Mouse (Mus musculus) bone marrow, adult 2 months (tissue): ENCODE measurements around the gene Heatr9. TPM values are rescaled to one million over a fixed set of nuclear protein-coding genes. Genes with fewer than 3 reads are reported as not detected.

Experiments used
- H3K27ac ChIP-seq: fragments of 200-500 bp; 2 replicates; pipeline ENCODE4 v1.5.1; 2012; ENCODE audit warnings: low read depth, mild to moderate bottlenecking, control low read depth, inconsistent platforms, low read length; ENCODE audit not compliant: control insufficient read depth, poor library complexity, insufficient read depth
- H3K4me1 ChIP-seq: fragments of 200-500 bp; 2 replicates; pipeline ENCODE4 v1.6.1; 2011; ENCODE audit warnings: low read length; ENCODE audit not compliant: control insufficient read depth, insufficient read depth
- H3K4me3 ChIP-seq: fragments of 200-500 bp; replicated peaks from 2 replicates; pipeline ENCODE3; 2011; ENCODE audit warnings: mild to moderate bottlenecking, low read depth, low read length, control low read depth; ENCODE audit not compliant: control insufficient read depth
- CTCF ChIP-seq: fragments of 200-500 bp; IDR thresholded peaks from 2 replicates; pipeline ENCODE4 v1.5.1; 2011; ENCODE audit warnings: low read length, control low read depth; ENCODE audit not compliant: control insufficient read depth, insufficient read depth
- POLR2A ChIP-seq: fragments of 200-500 bp; IDR thresholded peaks from 2 replicates; pipeline ENCODE4 v1.6.1; 2011; ENCODE audit warnings: low read depth, mild to moderate bottlenecking, control low read depth, low read length, borderline replicate concordance; ENCODE audit not compliant: control insufficient read depth
- WGBS: fragments of 180-500 bp; shearing (Covaris S2); methylation state at CpG from one replicate; pipeline ENCODE4 v1.1.7; 2018; 5-methylcytosine and 5-hydroxymethylcytosine counted together
- polyA plus RNA-seq: library from polyadenylated mRNA; stranded (reverse); fragments of >200 nt; gene quantifications from 2 replicates; pipeline ENCODE4 v1.2.4, GENCODE M21; 2011; ENCODE audit warnings: low replicate concordance; ENCODE audit not compliant: missing spikeins, insufficient read depth, insufficient read length

Heatr9 gene
- polyA plus RNA-seq, 1 experiment, result not detected

GRCm38 (mm10) chr11:83517153-83517552 is 4.8 kb downstream of the Heatr9 start:
- TF ChIP-seq CTCF, result no peak
- TF ChIP-seq POLR2A, result no peak
- Histone ChIP-seq H3K4me1 (no peaks in the 10 kb centered on the region; the same call in 1 of the 2 replicates), H3K4me3 (no peak overlapping the region), H3K27ac (no peak overlapping the region)

GRCm38 (mm10) chr11:83509521-83509920 is 12.5 kb downstream of the Heatr9 start:
- no peak overlapping the region for H3K4me3 ChIP-seq
- no peak overlapping the region for H3K27ac ChIP-seq
- no peaks in the 10 kb centered on the region for H3K4me1 ChIP-seq
- TF ChIP-seq POLR2A (no peak), CTCF (no peak)

- no peak overlapping the region for H3K27ac ChIP-seq
- no peak for TF ChIP-seq POLR2A
- TF ChIP-seq CTCF, result no peak
- H3K4me1 ChIP-seq, result no peaks in the 10 kb centered on the region
- H3K4me3 ChIP-seq, result no peak overlapping the region
- WGBS, result 91% methylated on average over 5 of the region's 5 CpGs
Measured at GRCm38 (mm10) chr11:83504308-83504707, 17.7 kb downstream of the Heatr9 start.

GRCm38 (mm10) chr11:83495571-83495970 is 26.4 kb downstream of the Heatr9 start:
- 79% methylated on average over 2 of the region's 2 CpGs for WGBS
- H3K4me3 ChIP-seq, result no peak overlapping the region
- TF ChIP-seq POLR2A (no peak), CTCF (no peak)
- no peaks in the 10 kb centered on the region for H3K4me1 ChIP-seq
- no peak overlapping the region for H3K27ac ChIP-seq

GRCm38 (mm10) chr11:83491488-83491887 is 30.5 kb downstream of the Heatr9 start:
- Histone ChIP-seq H3K4me3 (no peak overlapping the region), H3K27ac (no peak overlapping the region), H3K4me1 (no peaks in the 10 kb centered on the region)
- no peak for TF ChIP-seq CTCF
- no peak for TF ChIP-seq POLR2A
- 74% methylated on average over 4 of the region's 4 CpGs for WGBS

- WGBS, result under 1% methylated on average over 51 of the region's 52 CpGs
- TF ChIP-seq CTCF, result no peak
- no peak for TF ChIP-seq POLR2A
- peak overlapping the region; percentile 93 for H3K27ac ChIP-seq
- peak overlapping the region; percentile 81 for H3K4me3 ChIP-seq
- H3K4me1 ChIP-seq, result no peaks in the 10 kb centered on the region; the same call in 1 of the 2 replicates
Measured at GRCm38 (mm10) chr11:83473235-83474016, 48.5 kb downstream of the Heatr9 start.

GRCm38 (mm10) chr11:83472324-83473234 is 49.4 kb downstream of the Heatr9 start, which contains the start of gene Taf15:
Gene Taf15 (plus strand): TSS chr11:83473086.
- Histone ChIP-seq H3K27ac (peak within 1 kb of the TSS; percentile 93), H3K4me3 (peak within 1 kb of the TSS; percentile 81), H3K4me1 (no peaks in the 10 kb centered on the region; the same call in 1 of the 2 replicates)
- TF ChIP-seq POLR2A (peak; percentile 86; the same call in 1 of the 2 replicates), CTCF (peak; percentile 57)
- 1% methylated on average over 66 of the region's 66 CpGs for WGBS

GRCm38 (mm10) chr11:83471766-83472165 is 50.2 kb downstream of the Heatr9 start:
- WGBS, result 87% methylated on average over 2 of the region's 2 CpGs
- H3K4me3 ChIP-seq, result no peak overlapping the region
- TF ChIP-seq CTCF, result no peak
- peaks cover 1% of the 10 kb centered on the region; the same call in 1 of the 2 replicates for H3K4me1 ChIP-seq
- H3K27ac ChIP-seq, result no peak overlapping the region
